Mouse (Mus musculus) G1E (cell line): ENCODE measurements at regions not wholly inside any gene's neighbourhood (a gene's known extent, or its start where the extent isn't known, plus 50 kb on each side); places are given as distances from the start of the nearest gene placed in this dataset.

ENCODE experiments used
- CTCF ChIP-seq: IDR thresholded peaks from 2 replicates; pipeline ENCODE4 v1.5.1; 2012; ENCODE audit warnings: low read depth, low read length, inconsistent platforms, mixed read lengths
- GATA1 ChIP-seq: IDR thresholded peaks from 2 replicates; pipeline ENCODE4 v1.6.1; 2012; ENCODE audit warnings: borderline replicate concordance, low read length, inconsistent platforms, mixed read lengths
- POLR2AphosphoS5 ChIP-seq: IDR thresholded peaks from 2 replicates; pipeline ENCODE4 v1.6.1; 2012; ENCODE audit warnings: low read depth, low read length, inconsistent platforms; ENCODE audit not compliant: insufficient replicate concordance
- TAL1 ChIP-seq: conservative IDR thresholded peaks from 2 replicates; pipeline ENCODE4 v1.6.1; 2012; ENCODE audit warnings: low read depth, low read length, inconsistent platforms, mixed read lengths

GRCm38 (mm10) chr2:147803102-147803501, 243.7 kb downstream of the Foxa2 start:
- TF ChIP-seq TAL1 (no peak), CTCF (no peak), GATA1 (no peak), POLR2AphosphoS5 (no peak)
